Mouse (Mus musculus) left cerebral cortex, postnatal 25 days (tissue): Measurements from ENCODE around the gene Defb35. TPM values are rescaled to one million over a fixed set of nuclear protein-coding genes. Genes with fewer than 3 reads are reported as not detected.
"Not testable (repeated sequence)": the region's sequence is repeated elsewhere in the genome, so short reads cannot be mapped to it uniquely, and the experiment has no call there.

ENCODE experiments used
- DNase-seq, 2 experiments: peaks; one replicate each; pipeline ENCODE4 v3.0.0; 2022; ENCODE audit warnings: low spot score in 2 of 2, mixed read lengths in 1 of 2
- intact Hi-C: fragments of 180-260 bp; cut with DNase I; formaldehyde crosslinking; loops from one replicate; pipeline ENCODE4 v1.15.1; 2025
- total RNA-seq, 2 experiments: library from RNA; stranded (reverse); gene quantifications; 2 replicates each; pipeline ENCODE4 v1.2.3; 2021

Gene Defb35
- total RNA-seq: not detected

DNA sequence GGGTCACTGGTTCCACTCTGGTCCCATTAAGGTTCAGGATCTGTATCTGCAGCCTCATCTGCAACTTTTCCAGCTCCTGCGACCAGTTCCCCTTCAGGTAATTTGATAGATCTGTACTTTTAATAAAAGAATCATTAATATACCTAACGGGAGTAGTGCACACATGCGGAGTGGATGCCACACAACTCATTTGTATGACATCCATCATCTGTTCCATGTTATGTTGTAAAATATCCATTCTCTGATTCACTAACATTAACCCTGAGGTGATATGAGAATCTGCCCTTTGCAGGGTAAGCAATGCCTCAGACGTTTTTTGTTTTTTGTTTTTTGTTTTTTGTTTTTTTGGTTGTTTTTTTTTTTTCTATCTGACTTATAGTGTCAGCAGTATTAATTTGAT, at the start of gene Defb35:
TSS of gene Defb35 (plus strand) at position 301 of the 400 bp plus-strand sequence.
- intact Hi-C loops, DNase-seq: not testable (repeated sequence)

DNA sequence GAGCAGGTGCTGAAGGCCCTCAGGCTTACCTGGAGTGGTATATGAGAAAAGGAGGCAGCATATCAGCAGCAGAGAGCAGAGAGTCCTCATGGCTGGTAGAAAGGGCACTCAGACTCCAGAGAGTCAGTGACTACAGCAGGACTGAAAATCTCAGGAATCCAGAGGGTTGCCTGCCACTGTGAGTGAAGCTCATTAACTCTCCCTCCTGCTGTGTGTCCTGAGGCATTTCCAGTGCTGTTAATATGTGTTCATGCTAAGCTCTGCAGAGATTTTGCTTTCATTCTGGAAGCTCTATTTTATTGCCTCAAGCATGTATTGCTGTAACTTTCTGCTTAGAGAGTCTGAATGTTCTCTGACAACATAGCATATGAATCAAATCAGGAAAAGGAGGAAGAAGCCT, 31.9 kb upstream of the Defb35 start, which contains the start of gene Defb11:
TSS of gene Defb11 (minus strand) at position 123 of the 400 bp plus-strand sequence.
- intact Hi-C loops, DNase-seq: not testable (repeated sequence)

DNA sequence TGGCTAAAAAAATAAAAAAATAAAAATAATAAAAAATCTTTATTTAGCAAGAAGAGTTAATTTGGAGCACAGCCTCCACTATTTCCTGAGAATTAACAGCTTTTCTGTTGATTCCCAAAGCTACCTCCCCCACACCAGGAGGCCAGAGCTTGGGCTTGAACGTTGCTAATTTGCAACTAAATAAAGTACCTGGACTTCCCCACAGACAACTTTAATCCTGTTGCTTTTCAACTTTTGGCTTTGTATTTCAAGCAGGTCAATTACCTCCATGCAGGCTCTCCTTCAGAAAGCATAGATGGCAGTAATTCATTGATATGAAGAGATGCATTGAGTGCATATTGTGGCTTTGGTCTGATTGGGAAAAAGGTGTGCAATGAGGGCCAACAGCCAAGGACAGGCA, 26.2 kb upstream of the Defb35 start:
- DNase-seq: no peak
- intact Hi-C loops: no loop called here

DNA sequence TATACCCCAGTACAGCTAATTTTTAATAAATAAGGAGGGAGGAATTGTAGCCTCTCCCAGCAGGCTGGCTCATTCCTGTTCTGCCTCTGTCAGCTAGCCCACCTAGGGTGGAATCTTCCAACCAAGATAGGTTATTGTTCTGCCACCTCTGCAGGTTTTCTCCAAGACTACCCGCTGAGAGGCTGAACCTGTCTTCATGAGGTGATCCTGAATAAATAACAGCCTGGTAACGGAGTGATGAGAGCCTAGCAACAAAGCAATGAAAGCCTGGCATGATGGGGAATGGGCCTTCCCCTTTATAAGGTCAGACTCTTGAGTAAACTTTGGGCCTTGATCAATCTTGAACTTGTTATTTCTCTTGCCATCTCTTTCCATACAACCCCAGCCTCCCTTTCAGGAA, 25.6 kb upstream of the Defb35 start:
- DNase-seq: no peak
- intact Hi-C loops: no loop called here

DNA sequence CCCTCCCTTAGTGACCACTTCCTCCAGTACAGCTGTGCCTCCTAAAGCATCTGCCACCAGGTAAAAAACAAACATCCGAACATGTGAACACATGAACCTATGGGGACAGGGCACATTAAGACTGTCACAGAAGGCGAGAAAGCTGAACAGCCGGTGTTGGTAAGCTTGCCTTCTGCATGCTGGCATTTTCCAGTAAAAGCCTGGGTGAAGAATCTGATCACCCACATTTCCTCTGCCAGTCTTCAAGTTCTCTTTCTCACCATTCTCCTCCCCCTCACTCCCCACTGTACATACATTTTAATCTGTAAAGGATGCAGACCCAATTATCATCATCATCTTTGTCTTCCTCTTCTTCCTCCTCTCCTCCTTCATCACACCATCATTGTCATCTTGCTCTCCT, 22.5 kb upstream of the Defb35 start:
- intact Hi-C loops: no loop called here
- DNase-seq: peak; percentile 2 to 60

DNA sequence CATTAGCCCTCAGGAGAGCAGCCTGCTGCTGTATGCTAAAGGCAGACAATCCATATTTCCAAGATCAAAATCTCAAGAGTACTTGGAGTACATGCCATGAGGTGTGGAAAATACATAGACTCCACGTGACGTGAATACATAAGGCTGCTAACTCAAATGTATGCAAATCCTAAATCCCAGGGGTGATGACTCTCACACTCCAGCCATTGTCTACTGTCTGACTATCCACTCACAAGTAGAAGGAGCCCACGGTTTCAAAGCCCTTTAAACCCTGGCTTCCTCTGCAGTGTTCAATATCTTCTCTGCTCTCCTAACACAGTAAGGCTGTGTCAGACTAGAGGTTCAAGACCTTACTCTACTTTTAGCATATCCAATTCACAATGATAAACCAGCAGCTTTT, 7.4 kb upstream of the Defb35 start:
- DNase-seq, intact Hi-C loops: not testable (repeated sequence)

DNA sequence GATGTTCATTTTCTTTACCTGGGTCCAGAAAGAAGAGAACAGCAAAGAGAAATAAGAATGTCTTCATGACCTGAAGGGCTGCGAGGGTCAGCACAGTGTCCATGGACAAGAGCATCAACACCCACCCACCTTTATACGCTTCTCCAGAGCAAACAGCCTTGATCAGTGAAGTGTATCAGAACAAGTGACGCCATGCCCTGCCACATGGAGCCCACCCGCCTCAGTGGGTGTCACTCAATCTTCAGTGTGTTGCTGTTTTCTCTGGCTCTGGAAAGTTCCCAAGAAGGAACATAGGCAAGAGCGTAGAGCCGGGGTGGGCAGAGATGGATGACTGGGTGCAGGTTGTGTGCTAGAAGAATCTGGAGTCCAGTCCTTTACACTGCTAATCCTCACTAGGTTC, 5.5 kb upstream of the Defb35 start, which contains the start of gene Defb15:
TSS of gene Defb15 (minus strand) at position 101 of the 400 bp plus-strand sequence.
- no peak for DNase-seq
- intact Hi-C loops: no loop called here

DNA sequence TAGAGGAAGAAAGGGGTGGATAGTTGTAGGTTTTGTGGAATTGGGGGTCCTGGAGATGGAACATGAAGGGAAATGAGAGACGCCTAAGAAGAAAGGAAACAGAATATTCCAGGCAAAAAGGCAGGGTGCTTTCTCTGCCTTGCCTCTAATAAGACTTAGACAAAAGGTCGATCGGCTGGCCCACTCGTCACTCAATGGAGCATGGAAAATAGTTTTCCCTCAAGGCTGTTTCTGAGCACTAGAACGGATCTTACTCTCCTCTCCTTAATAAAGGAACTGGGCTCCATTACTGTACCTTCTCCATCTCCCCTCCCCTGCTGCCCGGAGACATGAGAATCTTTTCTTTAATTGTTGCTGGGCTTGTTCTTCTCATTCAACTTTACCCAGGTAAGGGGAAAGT, 8.3 kb downstream of the Defb35 start, which contains the start of gene Defb13:
TSS of gene Defb13 (plus strand) at position 301 of the 400 bp plus-strand sequence.
- no peak for DNase-seq
- intact Hi-C loops: no loop called here

DNA sequence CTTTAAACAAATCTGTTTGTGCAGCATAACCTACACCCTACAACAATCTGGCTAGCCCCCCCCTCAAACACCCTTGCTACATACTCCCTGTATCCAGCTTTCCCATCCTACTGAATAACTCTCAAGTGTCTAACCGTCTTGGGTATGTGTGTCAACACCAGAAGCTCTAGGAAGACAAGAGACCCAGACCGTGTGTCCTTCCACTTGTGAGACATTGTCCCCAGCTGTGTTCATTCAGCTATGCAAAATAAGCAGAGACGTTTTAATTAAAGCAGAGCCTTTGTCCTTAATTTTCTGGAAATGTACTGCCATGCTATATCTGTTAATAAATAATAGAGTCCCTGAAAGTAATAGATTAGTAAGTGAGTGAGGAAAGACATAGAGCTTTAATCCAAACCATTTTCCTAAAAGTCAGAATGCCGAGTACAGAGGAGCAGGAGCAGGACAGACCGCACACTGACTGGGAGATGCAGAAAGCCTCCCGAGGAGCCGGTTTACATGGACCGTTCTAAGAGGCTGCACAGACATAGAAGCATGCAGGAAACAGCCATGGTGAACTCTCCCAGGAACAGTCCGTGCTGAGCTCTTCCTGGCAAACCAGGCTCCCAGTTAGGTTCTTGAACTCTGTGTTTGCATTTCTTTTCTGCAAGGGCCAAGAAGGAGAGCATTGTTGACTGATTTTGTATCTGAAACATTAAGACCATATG, 9.3 kb downstream of the Defb35 start:
- intact Hi-C loops: no loop called here
- DNase-seq: no peak

DNA sequence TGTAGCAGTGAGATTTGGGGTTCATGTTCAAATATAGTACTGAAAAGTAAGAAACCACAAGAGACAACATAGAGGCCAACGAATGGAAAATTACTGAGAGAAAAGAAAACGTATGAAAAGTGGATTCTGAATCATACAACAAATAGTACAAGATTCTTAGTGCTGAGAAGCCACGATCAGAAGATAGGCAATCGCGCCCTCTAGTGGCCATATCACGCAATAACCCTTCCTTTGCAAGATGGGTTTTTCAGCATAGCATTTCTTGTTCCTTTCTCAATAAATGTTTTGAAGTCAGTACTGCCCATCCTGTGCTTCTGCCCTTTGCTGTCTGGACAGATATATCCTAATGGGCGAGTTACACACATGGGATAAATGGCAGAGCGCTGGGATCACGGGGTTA, 17.2 kb downstream of the Defb35 start:
- DNase-seq: peak; percentile 60 to 62
- intact Hi-C loops: loop anchor here (2.0 kb wide), 1 partner anchor 199 kb away; no protein-coding TSS in a partner anchor

DNA sequence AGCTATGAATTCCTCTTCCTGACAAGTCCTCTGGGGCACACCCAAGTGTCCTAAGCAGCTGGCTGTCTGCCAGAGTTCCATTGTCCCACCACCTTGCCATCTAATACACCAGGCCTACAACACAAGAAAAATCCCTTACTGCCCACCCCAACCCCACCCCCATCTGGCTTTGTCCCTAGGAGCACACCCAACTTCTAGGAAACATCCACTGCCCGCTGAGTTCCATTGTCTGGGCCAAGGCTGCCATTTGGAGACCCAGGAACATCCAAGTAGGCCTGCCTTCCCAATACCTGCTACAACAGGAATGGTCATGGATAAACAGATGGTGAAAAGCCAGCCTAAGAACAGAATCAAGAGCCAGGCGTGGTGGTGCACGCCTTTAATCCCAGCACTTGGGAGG, 18.2 kb downstream of the Defb35 start:
- intact Hi-C loops: no loop called here
- no peak for DNase-seq

DNA sequence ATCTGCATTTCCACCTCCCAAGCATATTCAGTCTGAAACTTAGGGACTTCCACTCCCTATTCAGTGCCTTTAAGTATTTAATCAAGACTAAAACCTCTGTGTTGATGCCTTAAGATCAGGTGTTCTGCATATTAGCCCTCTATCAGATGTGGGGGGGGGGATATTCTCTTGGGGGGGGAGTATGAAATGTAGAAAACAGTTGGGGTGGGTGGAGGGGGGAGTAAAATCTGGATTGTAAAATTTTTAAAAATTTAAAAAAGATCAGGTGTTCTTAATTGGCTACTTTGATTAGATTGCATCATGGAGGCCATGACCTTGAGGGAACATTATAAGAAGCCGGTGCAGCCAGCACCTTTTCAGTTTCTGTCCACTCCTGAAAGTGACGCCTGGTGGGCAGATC, 20.3 kb downstream of the Defb35 start, which contains the start of gene Fam90a1a:
TSS of gene Fam90a1a (plus strand) at position 301 of the 400 bp plus-strand sequence.
- no peak for DNase-seq
- intact Hi-C loops: no loop called here

DNA sequence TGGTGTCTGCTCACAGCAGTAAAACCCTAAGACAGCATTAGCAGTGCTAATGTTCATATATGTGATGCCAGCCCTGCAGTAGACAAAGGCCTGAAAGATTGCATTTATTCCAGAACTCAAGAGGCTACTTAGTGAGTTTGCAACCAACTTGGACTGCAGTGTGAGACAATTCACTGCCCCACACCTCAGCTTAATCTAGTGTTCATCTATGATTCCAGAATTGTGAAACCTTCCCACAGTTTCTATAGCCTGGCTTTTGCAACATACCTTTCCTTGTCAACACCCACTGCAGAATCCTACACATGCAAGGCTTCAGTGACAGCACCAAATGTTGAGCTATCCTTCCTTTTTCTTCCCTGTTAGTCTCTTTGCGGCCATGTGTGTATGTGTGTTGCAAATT, 28.5 kb downstream of the Defb35 start:
- intact Hi-C loops: no loop called here
- no peak for DNase-seq

DNA sequence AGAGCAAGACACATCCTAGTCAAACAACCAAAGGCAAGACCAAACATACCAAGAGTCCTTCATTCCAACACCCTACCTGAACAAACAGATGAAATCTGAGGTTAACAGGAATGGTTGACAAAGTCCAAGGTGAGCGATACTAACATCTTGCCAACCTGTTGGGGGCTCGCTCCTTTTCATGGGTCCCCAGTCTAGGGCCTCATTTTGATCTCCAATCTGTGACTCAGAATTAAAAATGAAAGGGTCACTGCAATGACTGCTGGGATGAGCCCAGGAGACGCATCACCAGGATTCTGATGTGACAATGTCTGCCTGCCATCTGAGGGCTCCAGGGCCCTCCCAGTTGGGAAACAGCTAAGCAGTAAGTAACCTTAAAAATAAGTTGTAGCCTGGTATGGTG, 31.3 kb downstream of the Defb35 start, which contains the start of gene Ccdc70:
TSS of gene Ccdc70 (plus strand) at position 301 of the 400 bp plus-strand sequence.
- intact Hi-C loops: no loop called here
- DNase-seq: no peak

DNA sequence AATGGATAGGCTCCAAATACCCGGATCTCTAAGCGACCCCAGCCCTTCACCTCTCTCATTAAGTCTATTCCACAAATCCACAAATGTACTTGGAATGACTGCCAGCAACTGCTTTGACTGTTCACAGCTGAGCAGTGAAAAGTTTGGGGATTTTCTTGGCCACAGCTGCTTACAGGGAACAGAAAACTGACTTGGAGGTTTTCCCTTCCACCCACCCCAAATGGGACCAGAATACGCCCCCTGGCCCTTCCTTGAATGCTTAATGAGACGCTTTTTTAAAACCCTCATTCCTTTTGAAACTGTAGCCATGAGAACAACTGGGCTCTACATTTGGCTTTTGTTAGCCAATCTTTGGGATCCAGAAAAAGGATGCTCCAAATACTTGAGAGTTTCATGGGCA, 40.0 kb downstream of the Defb35 start:
- peak; percentile 13 to 73 for DNase-seq
- intact Hi-C loops: loop anchor here (5.0 to 10.0 kb wide), 2 partner anchors 221 to 983 kb away; no protein-coding TSS in a partner anchor

DNA sequence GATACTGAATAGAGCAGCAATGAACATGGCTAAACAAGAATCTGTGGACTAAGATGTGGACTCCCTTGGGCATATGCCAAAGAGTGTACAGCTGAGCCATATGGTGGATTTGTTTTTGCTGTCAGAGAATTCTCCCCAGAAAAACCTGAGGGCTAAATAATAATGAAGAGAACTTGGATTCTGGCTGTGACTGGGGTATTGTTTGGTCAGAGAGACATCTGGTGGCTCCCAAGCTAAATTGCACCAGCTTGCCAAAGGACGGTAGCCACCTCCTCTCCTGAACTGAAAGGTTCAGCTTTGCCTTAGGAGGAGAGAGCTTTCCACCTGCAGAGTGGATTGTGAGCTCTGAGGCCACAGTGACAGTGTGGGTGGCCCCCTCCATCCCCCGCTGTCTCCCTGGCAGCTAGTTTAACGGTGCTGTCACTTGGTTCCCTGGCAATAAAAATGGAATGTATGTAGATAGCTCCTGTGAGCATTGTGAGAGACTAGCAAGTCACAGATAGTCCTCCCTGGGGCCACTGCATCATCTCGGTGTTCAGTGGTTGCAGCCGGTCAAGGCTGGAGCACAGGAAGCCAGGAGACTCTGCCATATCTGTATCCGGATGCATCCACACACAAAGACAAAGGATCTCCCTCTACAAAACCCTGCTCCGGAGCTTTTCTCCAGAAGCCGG, 43.6 kb downstream of the Defb35 start:
- intact Hi-C loops: no loop called here
- peak; percentile 43 to 68 for DNase-seq

Other genes with a start within 250 kb of the Defb35 start
- gene AY761184, start 234.7 kb upstream of the Defb35 start, total RNA-seq: not detected
- gene Defa24, start 203.9 kb upstream of the Defb35 start, total RNA-seq: not detected
- gene Defb50, start 114.8 kb upstream of the Defb35 start, total RNA-seq: not detected
- not detected for gene Defb2, start 98.4 kb upstream of the Defb35 start, total RNA-seq
- not detected for gene Defb10, start 79.5 kb upstream of the Defb35 start, total RNA-seq
- not detected for gene Defb9, start 52.9 kb upstream of the Defb35 start, total RNA-seq
- gene Defb11, start 31.9 kb upstream of the Defb35 start, total RNA-seq: not detected
- not detected for gene Defb15, start 5.6 kb upstream of the Defb35 start, total RNA-seq
- not detected for gene Defb13, start 8.4 kb downstream of the Defb35 start, total RNA-seq
- not detected for gene Fam90a1a, start 20.4 kb downstream of the Defb35 start, total RNA-seq
- gene Ccdc70, start 31.4 kb downstream of the Defb35 start, total RNA-seq: not detected
- 1 to 10 TPM; 1.9 to 2.0 TPM for gene Atp7b, start 122.0 kb downstream of the Defb35 start, total RNA-seq
- gene Alg11, start 122.4 kb downstream of the Defb35 start, total RNA-seq: 10 to 100 TPM; 32.7 to 34.4 TPM
- gene Nek5, start 186.7 kb downstream of the Defb35 start, total RNA-seq: under 1 TPM in 1 of 2 experiments, not detected in 1; 0.16 TPM
- 1 to 10 TPM; 1.8 to 1.9 TPM for gene Nek3, start 228.1 kb downstream of the Defb35 start, total RNA-seq
- under 1 TPM; 0.57 to 0.85 TPM for gene Ckap2, start 247.5 kb downstream of the Defb35 start, total RNA-seq